Mouse (Mus musculus) lung, postnatal 0 days (tissue): ENCODE measurements around the gene Man2a1.
A peak's percentile ranks its signal among the peaks of the same experiment; 100 is the strongest.

Experiments
- CTCF ChIP-seq: IDR thresholded peaks from 2 replicates; pipeline ENCODE4 v1.5.1; 2016; ENCODE audit warnings: antibody characterized with exemption, mild to moderate bottlenecking
- EP300 ChIP-seq: IDR thresholded peaks from 2 replicates; pipeline ENCODE4 v1.6.1; 2016; ENCODE audit warnings: antibody characterized with exemption, mild to moderate bottlenecking, control low read depth

GRCm38 (mm10) chr17:64601751-64602578 lies 1.4 kb downstream of the Man2a1 start:
- TF ChIP-seq CTCF (peak; percentile 64), EP300 (no peak)
